Mouse (Mus musculus) kidney, adult 2 months (tissue): Measurements from ENCODE around the gene Hdac5.

Experiments
- CTCF ChIP-seq: fragments of 200-500 bp; conservative IDR thresholded peaks from 2 replicates; pipeline ENCODE4 v1.5.1; 2011; ENCODE audit warnings: low read depth, mild to moderate bottlenecking, control low read depth, low read length, moderate library complexity, mixed read lengths; ENCODE audit not compliant: insufficient read depth, insufficient read length
- POLR2A ChIP-seq: fragments of 200-500 bp; IDR thresholded peaks from one replicate; pipeline ENCODE4 v1.6.1; 2011; ENCODE audit warnings: low read depth, low read length, control low read depth

DNA sequence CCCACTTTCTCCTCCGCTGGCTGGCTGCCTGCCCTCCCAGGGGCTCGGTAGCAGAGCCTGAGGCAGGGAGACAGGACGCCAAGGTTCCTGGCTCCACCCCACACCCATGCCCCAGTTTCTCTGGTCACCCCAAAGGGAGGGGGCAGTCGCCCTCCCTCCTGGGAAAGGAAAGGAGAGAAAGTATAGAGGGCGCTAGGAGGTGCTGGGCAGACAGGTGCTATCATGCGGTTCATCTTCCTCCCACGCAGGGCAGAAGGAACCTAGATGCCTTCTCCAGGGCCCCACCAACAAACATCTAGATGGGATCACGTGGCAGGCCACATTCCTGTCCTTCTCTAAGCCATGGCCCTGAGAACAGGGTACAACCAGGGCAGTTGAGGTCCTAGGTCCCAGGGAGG is 8.0 kb downstream of the Hdac5 start:
- TF ChIP-seq CTCF (no peak), POLR2A (no peak)
